Mouse (Mus musculus): ENCODE data around the gene Polk. TPM values are rescaled to one million over a fixed set of nuclear protein-coding genes. Genes with fewer than 3 reads are reported as not detected.
A peak's percentile ranks its signal among the peaks of the same experiment; 100 is the strongest.

Polk gene
- polyA plus RNA-seq, 1 experiment from 2014 or later = 9.9 TPM

DNA sequence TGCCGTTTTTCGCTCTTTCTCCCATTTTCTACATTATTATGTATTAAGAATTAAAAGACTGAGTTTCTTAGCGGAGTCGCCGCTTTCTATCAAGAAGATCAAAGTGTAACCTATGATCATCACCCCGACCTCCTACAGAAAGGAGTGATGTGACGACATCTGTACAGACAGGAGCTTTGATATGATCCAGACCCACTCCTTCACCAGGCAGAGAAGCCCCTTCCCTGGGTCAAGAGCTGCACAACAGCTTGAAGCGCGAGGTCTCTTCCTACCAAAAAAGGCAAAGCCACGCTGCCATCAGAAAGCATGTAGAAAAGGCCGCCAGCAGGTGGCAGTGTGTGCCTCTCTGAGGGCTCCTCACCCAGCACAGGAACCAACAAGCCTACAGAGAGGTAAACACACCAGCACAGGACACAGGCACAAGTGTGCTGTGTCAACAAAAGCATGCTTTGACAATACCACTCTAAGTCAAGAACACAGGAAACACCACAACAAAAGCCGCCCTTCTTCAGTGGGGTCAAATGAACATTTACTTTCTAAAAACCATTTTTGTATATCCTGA, 110.7 kb downstream of the Polk start:
- no peaks in the 10 kb centered on the region for H3K36me3 ChIP-seq (replicated peaks)
- DNase-seq (ENCODE audit: low spot score) = peak; percentile 89
- H3K4me3 ChIP-seq = no peak overlapping the region
- no peaks in the 10 kb centered on the region for H3K27me3 ChIP-seq (replicated peaks; ENCODE audit: low read depth, poor library complexity, severe bottlenecking)
- no peaks in the 10 kb centered on the region for H3K9me3 ChIP-seq
- H3K27ac ChIP-seq (replicated peaks) = no peak overlapping the region
- WGBS = 41% methylated on average over 12 of the region's 12 CpGs
- peaks cover 40% of the 10 kb centered on the region for H3K4me1 ChIP-seq

Other genes starting within 250 kb of the Polk start
- gene Poc5, start 154.3 kb downstream of the Polk start, polyA plus RNA-seq (2016; fragmentation: Nextera tagmentation; extraction: Ambion mirVana) = 17.7 and 20.0 TPM in 2 replicates
- gene Ankdd1b, start 71.4 kb downstream of the Polk start, polyA plus RNA-seq (2016; fragmentation: Nextera tagmentation; extraction: Ambion mirVana) = 0.11 and 0.31 TPM in 2 replicates
- gene Gm17622, start 51.8 kb downstream of the Polk start, polyA plus RNA-seq (2016; fragmentation: Nextera tagmentation; extraction: Ambion mirVana) = not detected in 2 replicates
- gene Col4a3bp, start within 50 bp of the Polk start, polyA plus RNA-seq (2016; fragmentation: Nextera tagmentation; extraction: Ambion mirVana) = 6.8 and 7.3 TPM in 2 replicates
- 131 and 141 TPM in 2 replicates for gene Hmgcr, start 128.4 kb upstream of the Polk start, polyA plus RNA-seq (2016; fragmentation: Nextera tagmentation; extraction: Ambion mirVana)
- gene Ankrd31, start 205.7 kb upstream of the Polk start, polyA plus RNA-seq (2016; fragmentation: Nextera tagmentation; extraction: Ambion mirVana) = not detected in 2 replicates